Mouse (Mus musculus) liver, embryonic 14.5 days (tissue): Measurements from ENCODE around the gene Vsig10. TPM values are rescaled to one million over a fixed set of nuclear protein-coding genes. Genes with fewer than 3 reads are reported as not detected.

Experiments
- ATAC-seq: fragments of 200-750 bp; cut with Nextera tagmentation; 2 replicates; pipeline ENCODE4 v1.8.0; 2017; ENCODE audit warnings: moderate number of reproducible peaks, mild to moderate bottlenecking, moderate library complexity; ENCODE audit not compliant: insufficient read depth
- DNase-seq, 3 experiments: peaks; one replicate each; pipeline ENCODE4 v3.0.0-alpha.2; 2012 to 2013; ENCODE audit warnings: low read depth in 3 of 3, low spot score in 3 of 3
- H3K27ac ChIP-seq: fragments of 300-500 bp; sonication (generic); 2 replicates; pipeline ENCODE4 v1.5.1; 2014; ENCODE audit warnings: moderate library complexity, mild to moderate bottlenecking, control low read depth, inconsistent platforms
- H3K27me3 ChIP-seq: fragments of 300-500 bp; sonication (generic); 2 replicates; pipeline ENCODE4 v1.6.1; 2014; ENCODE audit warnings: mild to moderate bottlenecking, low read length, moderate library complexity; ENCODE audit not compliant: control insufficient read depth, insufficient read depth
- H3K36me3 ChIP-seq: fragments of 300-500 bp; sonication (generic); replicated peaks from 2 replicates; pipeline ENCODE4 v1.6.1; 2014; ENCODE audit warnings: low read depth; ENCODE audit not compliant: control insufficient read depth, insufficient read depth
- H3K4me1 ChIP-seq, 2 experiments: fragments of 200-500 bp in 1 of 2; fragments of 300-500 bp in 1 of 2; sonication (generic) in 1 of 2; replicated peaks; 2 replicates each; pipeline ENCODE4 v1.6.1; 2012 to 2014; ENCODE audit warnings: antibody characterized with exemption in 1 of 2, inconsistent platforms in 1 of 2, low read length in 1 of 2; ENCODE audit not compliant: control insufficient read depth in 2 of 2, insufficient read depth in 2 of 2
- H3K4me2 ChIP-seq: fragments of 300-500 bp; sonication (generic); 2 replicates; pipeline ENCODE4 v1.6.1; 2014; ENCODE audit warnings: low read depth, mild to moderate bottlenecking, control low read depth, moderate library complexity
- H3K4me3 ChIP-seq, 2 experiments: fragments of 200-500 bp in 1 of 2; fragments of 300-500 bp in 1 of 2; sonication (generic) in 1 of 2; 2 replicates each; pipeline ENCODE4 v1.5.1; 2012 to 2014; ENCODE audit warnings: low read depth in 2 of 2, low read length in 2 of 2, mild to moderate bottlenecking in 2 of 2, control low read depth in 1 of 2, inconsistent platforms in 1 of 2, moderate library complexity in 1 of 2; ENCODE audit not compliant: insufficient read depth in 1 of 2
- H3K9ac ChIP-seq: fragments of 300-500 bp; sonication (generic); replicated peaks from 2 replicates; pipeline ENCODE4 v1.6.1; 2014; ENCODE audit warnings: mild to moderate bottlenecking, control low read depth, moderate library complexity
- H3K9me3 ChIP-seq: fragments of 300-500 bp; sonication (generic); 2 replicates; pipeline ENCODE4 v1.6.1; 2016; ENCODE audit warnings: low read length, mixed read lengths; ENCODE audit not compliant: control insufficient read depth
- CTCF ChIP-seq: IDR thresholded peaks from 2 replicates; pipeline ENCODE4 v1.5.1; 2016; ENCODE audit warnings: antibody characterized with exemption, low read depth, control low read depth
- EP300 ChIP-seq: IDR thresholded peaks from 2 replicates; pipeline ENCODE4 v1.6.1; 2016; ENCODE audit warnings: antibody characterized with exemption, low read depth
- WGBS: fragments of 180-500 bp; shearing (Covaris S2); extraction: QIAGEN DNeasy Blood & Tissue Kit; methylation state at CpG from one replicate; pipeline ENCODE4 v1.1.7; 2014; ENCODE audit not compliant: insufficient replicate concordance; 5-methylcytosine and 5-hydroxymethylcytosine counted together
- polyA plus RNA-seq, 2 experiments: library from polyadenylated mRNA; depleted of rRNA in 1 of 2; stranded (reverse) in 1 of 2; unstranded in 1 of 2; fragments of >200 nt; fragmentation: Nextera tagmentation in 1 of 2; extraction: Ambion mirVana in 1 of 2; gene quantifications; 2 replicates each; pipeline versions ENCODE4 v1.2.1 to v1.2.3; 2012 to 2014

Gene Vsig10
- polyA plus RNA-seq (2012; rRNA removed), result 0.84 and 1.2 TPM in 2 replicates
- polyA plus RNA-seq (2014; fragmentation: Nextera tagmentation; extraction: Ambion mirVana), result 0.60 and 1.5 TPM in 2 replicates

GRCm38 (mm10) chr5:117318741-117319629 is at the start of gene Vsig10:
Gene Vsig10, plus strand, starts transcription at chr5:117319083.
- H3K4me1 ChIP-seq, result peaks cover 0 to 3% of the 10 kb centered on the region in 2 experiments; a peak in 2 of 4 replicates
- H3K4me2 ChIP-seq, result peak within 1 kb of the TSS; percentile 73
- peak within 1 kb of the TSS; percentile 20; the same call in 1 of the 2 replicates for H3K9ac ChIP-seq
- no peak for TF ChIP-seq EP300
- TF ChIP-seq CTCF, result 0 out of 2 replicates have a peak, but pooled peaks have one; percentile 7
- H3K27me3 ChIP-seq, result peaks cover 42% of the 10 kb centered on the region
- H3K9me3 ChIP-seq, result no peaks in the 10 kb centered on the region
- WGBS, result under 1% methylated on average over 77 of the region's 81 CpGs
- no peak within 1 kb of the TSS for H3K27ac ChIP-seq
- ATAC-seq, result peak; percentile 56; the same call in 1 of the 2 replicates
- no peaks in the 10 kb centered on the region for H3K36me3 ChIP-seq
- peak within 1 kb of the TSS; percentile 57 to 62 for H3K4me3 ChIP-seq
- no peak for DNase-seq

GRCm38 (mm10) chr5:117269395-117269794 is 49.5 kb upstream of the Vsig10 start:
- 92% methylated on average over 12 of the region's 12 CpGs for WGBS
- Histone ChIP-seq H3K4me2 (no peak overlapping the region), H3K36me3 (peaks cover 21% of the 10 kb centered on the region), H3K9me3 (no peaks in the 10 kb centered on the region), H3K4me1 (no peaks in the 10 kb centered on the region), H3K4me3 (no peak overlapping the region), H3K9ac (no peak overlapping the region), H3K27me3 (no peaks in the 10 kb centered on the region), H3K27ac (no peak overlapping the region)
- no peak for DNase-seq
- no peak for ATAC-seq
- TF ChIP-seq CTCF (no peak), EP300 (no peak)

- Histone ChIP-seq H3K4me2 (no peak overlapping the region), H3K27ac (no peak overlapping the region), H3K4me1 (no peaks in the 10 kb centered on the region), H3K9ac (no peak overlapping the region), H3K27me3 (no peaks in the 10 kb centered on the region), H3K4me3 (no peak overlapping the region), H3K36me3 (peaks cover 8% of the 10 kb centered on the region), H3K9me3 (no peaks in the 10 kb centered on the region)
- TF ChIP-seq CTCF (no peak), EP300 (no peak)
- 88% methylated on average over 14 of the region's 14 CpGs for WGBS
- ATAC-seq (no peak), DNase-seq (no peak)
Observed at GRCm38 (mm10) chr5:117271945-117272344, 46.9 kb upstream of the Vsig10 start.

GRCm38 (mm10) chr5:117274817-117275216 is 44.1 kb upstream of the Vsig10 start:
- Histone ChIP-seq H3K27me3 (no peaks in the 10 kb centered on the region), H3K27ac (no peak overlapping the region), H3K4me2 (no peak overlapping the region), H3K36me3 (peaks cover 8% of the 10 kb centered on the region), H3K4me1 (0 out of 4 replicates have a peak, but pooled peaks cover 0 to 4% of the 10 kb centered on the region in 2 experiments), H3K4me3 (no peak overlapping the region), H3K9ac (no peak overlapping the region), H3K9me3 (no peaks in the 10 kb centered on the region)
- WGBS, result 61% methylated on average over 5 of the region's 5 CpGs
- TF ChIP-seq CTCF, result peak; percentile 37; the same call in 1 of the 2 replicates
- no peak for TF ChIP-seq EP300
- DNase-seq (no peak), ATAC-seq (no peak)

- H3K36me3 ChIP-seq, result peaks cover 6% of the 10 kb centered on the region
- H3K4me2 ChIP-seq, result no peak overlapping the region
- peak; percentile 60 for TF ChIP-seq CTCF
- no peak for TF ChIP-seq EP300
- H3K27me3 ChIP-seq, result no peaks in the 10 kb centered on the region
- DNase-seq (no peak), ATAC-seq (no peak)
- H3K9ac ChIP-seq, result no peak overlapping the region
- H3K4me3 ChIP-seq, result no peak overlapping the region
- H3K27ac ChIP-seq, result no peak overlapping the region
- H3K4me1 ChIP-seq, result peaks cover 0 to 8% of the 10 kb centered on the region in 2 experiments; a peak in 2 of 4 replicates
- no peaks in the 10 kb centered on the region for H3K9me3 ChIP-seq
- 82% methylated on average over 6 of the region's 6 CpGs for WGBS
Observed at GRCm38 (mm10) chr5:117277784-117278183, 41.1 kb upstream of the Vsig10 start.
